Mouse (Mus musculus) G1E (cell line): ENCODE measurements around the gene Tns1.

ENCODE experiments used
- CTCF ChIP-seq: IDR thresholded peaks from 2 replicates; pipeline ENCODE4 v1.5.1; 2012; ENCODE audit warnings: low read depth, low read length, inconsistent platforms, mixed read lengths
- GATA1 ChIP-seq: IDR thresholded peaks from 2 replicates; pipeline ENCODE4 v1.6.1; 2012; ENCODE audit warnings: borderline replicate concordance, low read length, inconsistent platforms, mixed read lengths
- TAL1 ChIP-seq: conservative IDR thresholded peaks from 2 replicates; pipeline ENCODE4 v1.6.1; 2012; ENCODE audit warnings: low read depth, low read length, inconsistent platforms, mixed read lengths

DNA sequence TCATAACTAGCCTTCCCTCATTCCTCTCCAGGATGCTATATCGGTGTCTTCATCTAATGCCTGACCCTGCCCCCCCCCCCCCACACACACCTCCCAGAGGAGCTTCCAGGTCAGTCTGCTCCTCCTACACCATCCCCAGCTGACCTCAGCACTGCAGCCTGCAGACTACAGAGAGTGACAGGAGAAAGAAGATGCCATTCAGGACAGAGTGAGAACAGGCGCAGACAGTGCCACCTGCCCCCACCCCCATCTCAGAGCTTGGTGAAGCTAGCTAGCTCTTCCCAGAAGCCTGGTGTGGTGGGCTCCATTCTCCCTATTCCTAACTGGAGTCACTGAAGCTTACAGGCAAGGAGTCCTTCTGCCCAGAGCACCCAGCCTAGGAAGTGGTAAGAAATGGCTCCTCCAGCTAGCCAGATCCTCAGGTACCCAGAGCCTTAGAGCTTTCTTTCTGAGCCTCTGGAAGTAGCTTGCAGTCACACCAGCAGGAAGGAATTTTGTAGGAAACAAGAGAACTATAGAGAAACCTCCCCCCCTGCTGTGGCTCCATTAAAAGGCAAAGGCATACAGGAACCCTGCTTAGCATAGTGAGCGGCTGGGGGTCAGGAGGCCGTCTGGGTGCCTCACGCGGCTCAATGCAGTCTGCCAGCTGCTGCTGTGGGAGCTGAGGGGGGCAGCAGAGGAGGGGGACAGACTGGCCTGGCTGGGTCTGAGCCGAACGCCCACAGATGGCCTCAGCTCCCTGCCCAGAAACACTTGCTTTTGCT lies 13.1 kb downstream of the Tns1 start:
- TF ChIP-seq CTCF, result no peak
- no peak for TF ChIP-seq GATA1
- TF ChIP-seq TAL1, result no peak
